Mouse (Mus musculus) kidney, postnatal 25 days (tissue): ENCODE results near the gene Cyp1a1.
"Not testable (repeated sequence)": the region's sequence is repeated elsewhere in the genome, so short reads cannot be mapped to it uniquely, and the experiment has no call there.

ENCODE experiments used
- DNase-seq, 2 experiments: peaks; one replicate each; pipeline ENCODE4 v3.0.0; 2021; ENCODE audit warnings: mixed read lengths in 2 of 2

Gene Cyp1a1

GRCm38 (mm10) chr9:57706496-57706895 lies 18.8 kb downstream of the Cyp1a1 start:
- DNase-seq: no peak

- DNase-seq: peak; percentile 93 to 94
Observed at GRCm38 (mm10) chr9:57708068-57708719, 20.5 kb downstream of the Cyp1a1 start, which contains the start of gene Edc3. Gene Edc3 (plus strand): TSS chr9:57708540.

- peak; percentile 32 to 54 for DNase-seq
Observed at GRCm38 (mm10) chr9:57708720-57709274, 21.1 kb downstream of the Cyp1a1 start.

- DNase-seq: not testable (repeated sequence)
Observed at GRCm38 (mm10) chr9:57710214-57710613, 22.5 kb downstream of the Cyp1a1 start.

GRCm38 (mm10) chr9:57712194-57712593 lies 24.5 kb downstream of the Cyp1a1 start:
- no peak for DNase-seq

- no peak for DNase-seq
Observed at GRCm38 (mm10) chr9:57718408-57718807, 30.7 kb downstream of the Cyp1a1 start.

GRCm38 (mm10) chr9:57720736-57721135 lies 33.0 kb downstream of the Cyp1a1 start:
- no peak for DNase-seq

- DNase-seq: no peak
Observed at GRCm38 (mm10) chr9:57722371-57722770, 34.6 kb downstream of the Cyp1a1 start.

- peak; percentile 69 to 91 for DNase-seq
Observed at GRCm38 (mm10) chr9:57723315-57723715, 35.6 kb downstream of the Cyp1a1 start.

GRCm38 (mm10) chr9:57723796-57724195 lies 36.1 kb downstream of the Cyp1a1 start:
- DNase-seq: no peak

GRCm38 (mm10) chr9:57724701-57725100 lies 37.0 kb downstream of the Cyp1a1 start:
- no peak for DNase-seq

GRCm38 (mm10) chr9:57728312-57728711 lies 40.6 kb downstream of the Cyp1a1 start:
- DNase-seq: no peak

- no peak for DNase-seq
Observed at GRCm38 (mm10) chr9:57733606-57734005, 45.9 kb downstream of the Cyp1a1 start.

- no peak for DNase-seq
Observed at GRCm38 (mm10) chr9:57739863-57740262, 52.1 kb downstream of the Cyp1a1 start.

- DNase-seq: peak in 1 of 2 experiments; percentile 48
Observed at GRCm38 (mm10) chr9:57744462-57745091, 56.8 kb downstream of the Cyp1a1 start.

GRCm38 (mm10) chr9:57747067-57747466 lies 59.3 kb downstream of the Cyp1a1 start:
- DNase-seq: no peak

- DNase-seq: peak; percentile 57 to 74
Observed at GRCm38 (mm10) chr9:57748137-57748536, 60.4 kb downstream of the Cyp1a1 start.

GRCm38 (mm10) chr9:57748831-57749230 lies 61.1 kb downstream of the Cyp1a1 start:
- peak; percentile 70 to 79 for DNase-seq

GRCm38 (mm10) chr9:57750901-57751300 lies 63.2 kb downstream of the Cyp1a1 start:
- peak in 1 of 2 experiments; percentile 33 for DNase-seq
